Mouse (Mus musculus) thymus, adult 18-20 months (tissue): ENCODE measurements around the gene Fndc9.

Source experiments
- DNase-seq, 2 experiments: peaks; one replicate each; pipeline ENCODE4 v3.0.0; 2022; ENCODE audit warnings: mixed read lengths in 2 of 2

Gene Fndc9

DNA sequence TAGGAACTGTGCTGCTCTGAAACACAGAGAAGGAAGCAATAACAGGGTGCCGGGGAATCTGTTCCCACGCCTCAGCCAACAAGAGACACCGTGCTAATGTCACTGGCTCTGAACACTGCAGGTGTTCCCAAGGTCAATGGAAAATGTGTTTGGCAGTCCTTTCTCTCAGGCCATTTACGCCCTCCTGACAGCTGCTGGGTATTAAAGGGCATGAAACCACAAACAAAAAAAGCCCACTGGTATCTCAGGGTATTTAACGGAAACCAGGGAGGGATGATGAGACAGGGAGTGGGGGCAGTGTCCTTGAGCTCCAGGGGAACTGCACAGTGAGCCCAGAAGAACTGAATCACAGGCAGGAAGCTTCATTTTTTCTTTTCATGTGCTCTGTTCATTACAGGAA is 42.8 kb downstream of the Fndc9 start:
- DNase-seq, result no peak

DNA sequence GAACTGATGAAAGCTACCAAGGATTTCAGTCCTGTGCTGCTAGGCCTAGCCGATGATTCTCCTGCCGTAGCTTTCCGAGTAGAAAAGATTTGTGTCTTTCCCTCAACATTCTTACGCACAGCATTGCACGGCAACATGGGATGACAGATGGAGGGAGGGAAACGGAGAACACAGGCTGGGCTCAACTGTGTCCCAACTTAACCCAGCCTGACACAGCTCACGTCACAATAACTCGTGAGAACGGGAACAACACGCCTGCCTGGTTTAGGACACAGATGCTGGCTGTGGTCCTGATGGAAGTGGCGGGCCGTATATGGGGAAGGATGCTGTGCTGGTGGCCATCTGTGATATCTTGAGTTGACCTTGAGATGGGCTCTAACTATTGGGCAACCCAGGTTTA is 43.4 kb downstream of the Fndc9 start:
- DNase-seq, result no peak

DNA sequence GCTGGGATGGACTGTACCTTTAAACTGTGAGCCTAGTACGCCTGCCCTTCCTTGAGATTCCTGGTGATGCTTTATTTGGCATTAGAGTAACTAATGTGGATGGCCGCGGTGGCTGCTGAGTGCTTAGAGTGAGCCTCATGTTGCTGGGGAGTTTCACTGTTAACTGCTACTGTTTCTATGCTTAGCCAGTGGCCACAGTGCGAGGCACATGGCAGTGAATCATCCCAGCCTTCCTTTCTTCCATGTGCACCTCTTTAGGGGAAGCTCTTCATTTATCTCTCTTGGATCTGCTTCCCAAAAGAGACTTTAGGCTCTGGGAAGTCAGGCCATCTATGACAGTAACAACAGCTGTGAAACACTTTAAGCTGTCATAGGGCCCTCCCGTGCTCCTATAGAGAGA is 47.3 kb downstream of the Fndc9 start:
- no peak for DNase-seq

DNA sequence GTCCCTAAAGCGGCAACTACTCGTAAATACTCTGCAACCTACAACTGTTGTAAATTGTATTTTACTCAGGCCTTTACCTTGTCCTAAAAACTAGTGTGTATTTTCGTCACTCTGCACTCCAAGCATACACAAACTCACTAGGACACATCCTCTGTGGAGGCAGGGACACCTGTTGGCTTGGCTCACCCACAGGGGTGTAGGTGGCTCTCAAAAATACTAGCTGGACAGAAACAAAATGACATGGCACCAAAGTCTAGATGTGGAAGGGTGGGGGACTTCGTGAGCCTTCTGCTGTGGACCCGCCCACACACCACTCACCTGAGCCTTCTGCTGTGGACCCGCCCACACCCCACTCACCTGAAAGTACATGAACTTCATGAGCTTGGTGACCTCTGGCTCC is 48.5 kb downstream of the Fndc9 start:
- DNase-seq, result no peak

DNA sequence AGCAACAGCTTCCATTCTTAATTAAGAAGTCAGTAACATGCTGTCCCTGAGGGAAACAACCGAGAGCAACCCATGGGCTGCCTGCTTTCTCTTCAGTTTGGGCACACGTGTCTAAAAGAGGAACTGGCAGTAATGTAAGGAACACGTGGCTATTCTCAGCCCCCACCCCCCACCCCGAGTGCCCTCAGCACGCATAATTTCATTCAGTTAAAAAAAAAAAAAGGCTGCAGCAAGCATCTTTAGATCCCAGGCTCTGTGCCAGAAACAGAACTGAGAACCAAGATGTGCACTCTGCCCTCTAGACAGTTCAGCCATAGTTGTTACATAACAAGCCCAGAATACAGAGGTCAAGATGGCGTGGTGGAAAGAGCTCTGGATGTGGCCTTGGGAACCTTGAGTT is 51.5 kb downstream of the Fndc9 start:
- DNase-seq, result no peak

DNA sequence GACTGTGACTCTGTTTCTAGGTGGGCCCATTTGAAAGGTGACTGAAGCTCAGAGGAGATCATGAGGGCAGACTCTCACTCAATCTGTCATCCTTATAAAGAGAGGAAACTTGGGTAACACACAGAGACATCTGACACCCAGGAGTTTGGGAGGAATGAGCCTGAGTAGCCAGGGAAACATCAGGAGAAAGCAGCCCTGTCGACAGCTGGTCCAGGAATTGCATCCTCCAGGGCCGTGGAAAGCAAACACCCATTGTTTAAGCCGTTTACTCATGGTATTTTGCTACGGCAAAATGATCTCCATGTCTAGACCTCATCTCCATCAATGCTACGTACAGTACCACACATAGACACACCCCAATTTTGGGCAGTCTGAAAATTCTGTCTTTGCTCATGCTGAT is 52.8 kb downstream of the Fndc9 start:
- DNase-seq, result no peak

DNA sequence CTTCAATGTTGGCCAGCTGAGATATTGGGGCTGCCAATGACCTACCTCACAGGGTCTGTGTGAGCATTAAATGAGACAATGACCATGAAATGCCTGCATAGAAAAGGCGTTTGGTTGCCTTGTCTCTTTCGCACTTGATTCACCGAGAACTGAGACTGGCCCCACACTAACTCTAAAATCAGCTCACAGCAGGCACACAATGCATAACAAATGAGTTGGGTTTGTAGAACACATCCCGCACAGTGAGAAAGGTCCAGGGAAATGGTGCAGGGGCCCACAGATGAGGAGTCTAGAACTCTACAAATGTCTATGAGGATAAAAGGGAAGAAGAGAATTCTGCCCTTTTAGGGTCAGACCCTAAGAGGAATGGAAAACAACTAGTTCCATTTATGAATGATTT is 53.7 kb downstream of the Fndc9 start:
- no peak for DNase-seq
